Mouse (Mus musculus) neutrophil, adult 83 days (primary cell): ENCODE data around the gene Tbc1d9b. TPM values are rescaled to one million over a fixed set of nuclear protein-coding genes. Genes with fewer than 3 reads are reported as not detected.

Experiments
- total RNA-seq, 2 experiments: library from RNA; stranded (reverse); gene quantifications; one replicate each; pipeline ENCODE4 v1.2.4; 2023

Gene Tbc1d9b
- total RNA-seq: 10 to 100 TPM; 57.0 to 57.3 TPM

DNA sequence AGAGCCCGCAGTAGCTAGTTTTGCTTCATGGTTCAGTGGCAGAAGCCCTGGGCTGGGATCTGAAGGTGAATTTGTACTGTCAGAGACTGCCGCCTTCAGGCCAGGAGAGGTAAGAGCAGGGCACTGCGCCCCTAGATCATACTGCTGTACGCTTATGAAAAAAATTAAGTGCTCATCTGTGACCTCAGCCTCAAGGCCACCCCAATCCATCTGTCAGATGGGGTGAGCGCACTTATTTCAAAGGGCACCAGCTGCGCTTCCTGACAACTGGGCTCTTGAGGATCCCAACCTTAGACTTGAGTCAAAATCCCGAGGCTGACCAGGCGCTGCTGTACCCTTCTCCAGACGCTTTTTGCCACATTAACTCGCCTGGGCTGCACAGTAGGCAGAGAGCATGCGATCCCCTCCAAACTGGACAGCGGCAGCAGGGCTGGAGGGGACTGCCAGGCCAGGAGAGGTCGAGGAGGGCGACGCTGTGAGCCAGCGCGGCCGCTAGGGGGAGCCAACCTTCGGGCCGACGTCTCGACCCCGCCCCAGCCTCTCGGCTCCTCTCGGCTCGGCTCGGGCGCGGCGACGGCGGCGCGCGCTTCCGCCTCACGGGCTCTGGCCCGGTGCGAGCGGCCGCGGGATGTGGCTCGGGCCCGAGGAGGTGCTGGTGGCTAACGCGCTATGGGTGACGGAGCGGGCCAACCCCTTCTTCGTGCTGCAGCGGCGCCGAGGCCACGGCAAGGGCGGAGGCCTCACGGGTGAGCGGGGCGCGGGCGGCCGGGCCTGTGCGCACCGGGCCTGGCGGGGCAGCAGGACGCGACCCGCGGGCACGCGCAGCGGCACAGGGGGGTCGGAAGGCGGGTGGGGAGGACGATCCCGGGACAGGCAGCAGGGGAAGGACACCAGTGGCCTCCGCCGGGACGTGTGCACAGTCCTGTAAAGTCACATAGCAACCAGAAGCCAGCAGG is at the start of gene Tbc1d9b:
Gene Tbc1d9b (plus strand): TSS at position 586 of the 956 bp plus-strand sequence.

DNA sequence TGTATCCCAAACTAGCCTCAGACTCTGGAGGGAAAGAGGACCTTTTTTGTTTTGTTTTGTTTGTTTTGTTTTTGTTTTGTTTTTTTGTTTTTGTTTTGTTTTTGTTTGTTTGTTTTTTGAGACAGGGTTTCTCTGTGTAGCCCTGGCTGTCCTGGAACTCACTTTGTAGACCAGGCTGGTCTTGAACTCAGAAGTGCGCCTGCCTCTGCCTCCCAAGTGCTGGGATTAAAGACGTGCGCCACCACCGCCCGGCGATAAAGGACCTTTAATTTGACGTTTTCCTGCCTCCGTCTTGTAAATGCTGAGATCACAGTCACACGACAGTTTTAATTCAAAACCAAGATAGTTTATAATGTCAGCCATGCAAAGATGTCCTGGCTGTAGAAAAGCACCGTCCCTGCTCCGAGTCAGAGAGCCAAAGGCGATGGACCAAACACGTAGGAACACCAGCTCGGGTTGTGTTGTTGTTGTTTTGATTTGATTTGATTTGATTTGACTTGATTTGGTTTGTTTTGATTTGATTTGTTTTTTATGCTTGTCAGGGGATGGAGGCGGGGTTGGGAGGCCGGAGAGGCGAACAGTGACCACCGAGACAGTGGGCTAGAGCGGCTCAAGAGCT is 43.0 kb downstream of the Tbc1d9b start, which contains the start of gene Mrnip:
Gene Mrnip (plus strand): TSS at position 334 of the 619 bp plus-strand sequence.

DNA sequence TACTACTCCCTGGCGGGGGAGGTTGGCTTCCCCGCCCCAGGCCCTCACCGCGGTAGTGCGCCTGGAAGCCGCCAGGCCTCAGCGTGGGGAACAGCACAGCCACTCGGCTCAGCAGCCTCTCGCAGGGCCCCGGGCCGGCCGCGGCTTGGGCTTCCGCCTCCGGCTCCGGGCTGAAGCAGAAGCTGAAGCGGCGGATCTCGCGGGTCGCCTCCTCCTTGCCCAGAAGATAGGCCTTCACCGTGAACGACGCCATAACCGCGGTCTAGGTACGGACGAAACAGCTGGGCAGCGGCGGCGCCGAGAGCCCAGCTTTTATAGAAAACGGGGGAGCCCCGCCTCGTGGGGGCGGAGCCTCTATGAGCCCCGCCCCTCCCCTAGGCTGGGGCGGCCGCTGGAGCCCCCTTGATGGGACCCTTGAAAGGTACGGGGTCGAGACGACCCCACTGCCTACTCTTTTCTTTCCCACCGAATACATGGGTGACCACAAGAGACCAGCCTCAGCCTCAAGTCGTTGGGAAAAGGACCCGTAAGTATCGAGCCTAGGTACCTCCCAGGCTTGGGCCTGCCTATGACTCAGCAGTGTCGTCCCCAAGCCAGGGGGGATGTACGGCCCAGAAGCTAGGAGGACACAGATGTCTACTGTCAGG is 79.4 kb downstream of the Tbc1d9b start, which contains the start of the genes Sqstm1 and Mgat4b:
Gene Sqstm1 (minus strand): TSS at position 323 of the 647 bp plus-strand sequence.
Gene Mgat4b (plus strand): TSS at position 386 of the 647 bp plus-strand sequence.

Other genes with a start within 250 kb of the Tbc1d9b start
- not detected for gene Rasgef1c, start 229.6 kb upstream of the Tbc1d9b start, total RNA-seq
- gene Rnf130, start 106.0 kb upstream of the Tbc1d9b start, total RNA-seq: 100 to 1,000 TPM; 233 to 245 TPM
- gene Mrnip, start 43.0 kb downstream of the Tbc1d9b start, total RNA-seq: 1 to 10 TPM; 3.4 to 4.8 TPM
- 100 to 1,000 TPM; 279 to 286 TPM for gene Sqstm1, start 79.4 kb downstream of the Tbc1d9b start, total RNA-seq
- 10 to 100 TPM; 18.2 to 18.6 TPM for gene Mgat4b, start 79.5 kb downstream of the Tbc1d9b start, total RNA-seq
- under 1 TPM; 0.83 to 0.99 TPM for gene Ltc4s, start 107.2 kb downstream of the Tbc1d9b start, total RNA-seq
- gene Maml1, start 160.9 kb downstream of the Tbc1d9b start, total RNA-seq: 10 to 100 TPM; 43.5 to 46.7 TPM
- gene Canx, start 194.3 kb downstream of the Tbc1d9b start, total RNA-seq: 100 to 1,000 TPM; 213 to 218 TPM
- not detected for gene Cby3, start 223.1 kb downstream of the Tbc1d9b start, total RNA-seq
- gene Hnrnph1, start 245.6 kb downstream of the Tbc1d9b start, total RNA-seq: 100 to 1,000 TPM; 504 to 536 TPM